Mouse (Mus musculus): Measurements from ENCODE around the gene Slc39a7.

DNA sequence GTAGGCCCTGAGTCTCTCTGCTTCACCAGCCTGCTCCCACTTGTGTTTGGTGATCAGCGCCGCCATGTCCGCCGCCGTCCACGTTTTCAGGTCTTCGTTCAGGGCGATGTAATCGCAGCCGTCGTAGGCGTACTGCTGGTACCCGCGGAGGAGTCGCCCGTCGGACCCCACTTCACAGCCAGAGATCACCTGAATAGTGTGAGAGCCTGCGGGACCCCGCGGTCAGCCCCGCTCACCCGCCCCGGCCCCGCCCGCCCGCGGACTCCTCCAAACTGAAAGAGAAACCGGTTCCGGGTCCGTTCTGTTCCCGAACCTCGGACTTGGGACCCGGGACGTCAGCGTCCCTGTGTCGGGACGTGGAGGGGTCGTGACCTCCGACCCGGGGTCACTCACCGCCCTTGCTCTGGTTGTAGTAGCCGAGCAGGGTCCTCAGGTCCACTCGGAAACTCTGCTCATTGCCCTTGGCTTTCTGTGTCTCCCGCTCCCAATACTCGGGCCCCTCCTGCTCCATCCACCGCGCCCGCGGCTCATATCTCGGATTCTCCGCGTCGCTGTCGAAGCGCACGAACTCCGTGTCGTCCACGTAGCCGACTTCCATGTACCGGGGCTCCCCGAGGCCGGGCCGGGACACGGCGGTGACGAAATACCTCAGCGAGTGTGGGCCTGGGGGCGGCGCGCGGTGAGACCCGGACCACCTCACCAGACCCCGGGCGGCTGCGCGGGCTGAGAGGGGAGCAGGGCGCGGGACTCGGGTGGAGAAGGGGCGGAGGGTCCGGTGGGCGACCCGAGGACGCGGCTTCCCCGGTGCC is 31.9 kb downstream of the Slc39a7 start:
- TF ChIP-seq GATA1 (IDR thresholded peaks at IDR 0.05; ENCODE audit: low read length) (no peak), TAL1 (IDR thresholded peaks at IDR 0.05; ENCODE audit: low read length) (no peak)
